Mouse (Mus musculus) E14TG2a.4 (cell line): ENCODE measurements around the gene Gls.

ENCODE experiments used
- CTCF ChIP-seq: conservative IDR thresholded peaks from 2 replicates; pipeline ENCODE4 v1.5.1; 2014; ENCODE audit warnings: low read length
- NANOG ChIP-seq: IDR thresholded peaks from 2 replicates; pipeline ENCODE4 v1.6.1; 2014; ENCODE audit warnings: borderline replicate concordance, low read length, mixed read lengths

- TF ChIP-seq CTCF (no peak), NANOG (no peak)
Measured at GRCm38 (mm10) chr1:52181994-52182393, 51.0 kb downstream of the Gls start.
